Mouse (Mus musculus): ENCODE measurements around the gene Fkbp10. TPM values are rescaled to one million over a fixed set of nuclear protein-coding genes. Genes with fewer than 3 reads are reported as not detected.
A peak's percentile ranks its signal among the peaks of the same experiment; 100 is the strongest.

Fkbp10 gene
- total RNA-seq, 2 experiments from 2014 or later, result not detected

- no peak for ATAC-seq (replicated peaks; ENCODE audit: low FRiP score, low TSS enrichment, poor library complexity, severe bottlenecking)
Measured at GRCm38 (mm10) chr11:100392958-100393357, 22.5 kb upstream of the Fkbp10 start.

DNA sequence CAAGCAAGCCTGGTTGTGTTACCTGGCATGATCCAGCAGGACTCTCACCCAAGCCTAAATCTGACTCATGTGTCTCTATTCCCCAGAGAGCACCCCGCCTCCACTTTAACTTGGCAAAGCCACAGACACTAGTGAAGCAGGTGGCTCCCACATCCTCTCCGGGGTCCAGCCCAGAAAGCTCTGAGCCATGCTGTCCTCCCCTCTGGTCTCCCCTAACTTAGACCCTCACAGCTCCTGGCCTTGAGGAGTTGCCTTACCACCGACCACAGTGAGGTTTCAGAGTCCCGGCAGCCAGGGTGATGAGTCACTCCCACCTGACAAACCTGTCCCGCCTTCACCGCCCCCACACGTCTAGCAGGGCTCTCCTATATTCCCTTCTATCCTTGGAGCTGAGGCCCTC lies 21.8 kb upstream of the Fkbp10 start:
- ATAC-seq (replicated peaks; ENCODE audit: low FRiP score, low TSS enrichment, poor library complexity, severe bottlenecking), result no peak

GRCm38 (mm10) chr11:100394353-100395074 lies 21.0 kb upstream of the Fkbp10 start:
- no peak for ATAC-seq (replicated peaks; ENCODE audit: low FRiP score, low TSS enrichment, poor library complexity, severe bottlenecking)

GRCm38 (mm10) chr11:100395200-100395599 lies 20.3 kb upstream of the Fkbp10 start:
- no peak for ATAC-seq (replicated peaks; ENCODE audit: low FRiP score, low TSS enrichment, poor library complexity, severe bottlenecking)

- ATAC-seq (replicated peaks; ENCODE audit: low FRiP score, low TSS enrichment, poor library complexity, severe bottlenecking), result no peak
Measured at GRCm38 (mm10) chr11:100395861-100396631, 19.5 kb upstream of the Fkbp10 start.

- ATAC-seq (replicated peaks; ENCODE audit: low FRiP score, low TSS enrichment, poor library complexity, severe bottlenecking), result no peak
Measured at GRCm38 (mm10) chr11:100396886-100397599, 18.5 kb upstream of the Fkbp10 start.

GRCm38 (mm10) chr11:100397600-100398389 lies 17.7 kb upstream of the Fkbp10 start, which contains the start of gene Jup:
TSS of gene Jup (minus strand) at chr11:100397763.
- ATAC-seq (replicated peaks; ENCODE audit: low FRiP score, low TSS enrichment, poor library complexity, severe bottlenecking), result peak; percentile 97

GRCm38 (mm10) chr11:100398517-100398916 lies 17.0 kb upstream of the Fkbp10 start:
- ATAC-seq (replicated peaks; ENCODE audit: low FRiP score, low TSS enrichment, poor library complexity, severe bottlenecking), result no peak

- ATAC-seq (replicated peaks; ENCODE audit: low FRiP score, low TSS enrichment, poor library complexity, severe bottlenecking), result no peak
Measured at GRCm38 (mm10) chr11:100399320-100399719, 16.2 kb upstream of the Fkbp10 start.

DNA sequence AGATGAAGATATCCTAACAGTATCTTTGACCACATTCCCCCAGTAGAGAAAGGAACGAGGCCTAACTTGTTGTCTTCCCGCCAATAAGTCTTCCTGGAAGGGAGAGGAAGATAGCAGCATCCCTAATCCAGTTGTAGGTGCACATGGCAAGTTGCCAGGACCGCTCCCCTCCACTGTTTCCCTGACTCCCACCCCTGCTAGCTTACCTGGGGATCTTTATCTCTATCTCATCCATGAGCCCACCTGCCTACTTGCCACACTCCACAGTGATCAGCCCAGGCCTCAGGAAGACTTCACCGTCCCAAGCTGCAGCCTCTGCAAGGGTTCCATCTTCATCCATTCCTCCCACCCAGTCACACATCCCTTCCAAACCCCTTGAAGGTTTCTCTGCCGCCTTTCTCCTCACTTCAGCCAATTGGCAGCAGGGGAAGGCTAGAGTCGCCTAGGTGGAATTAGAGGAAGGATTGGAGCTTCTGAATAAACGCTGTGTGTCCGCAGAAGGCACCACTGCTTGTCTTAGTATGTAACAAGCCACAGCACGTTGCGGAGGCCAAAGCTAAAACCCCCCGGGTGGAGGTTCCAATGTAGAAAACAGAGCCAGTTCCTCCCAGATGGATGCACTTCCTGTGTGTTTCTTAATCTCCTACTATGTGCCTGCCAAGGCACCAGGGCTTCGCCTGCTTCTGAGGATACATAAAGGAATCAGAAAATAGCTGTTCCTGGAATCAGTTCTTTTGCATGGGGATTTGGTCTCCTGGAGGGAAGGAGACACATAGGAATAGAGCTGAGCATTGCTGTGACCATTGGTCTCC lies 15.6 kb upstream of the Fkbp10 start:
- no peak for ATAC-seq (replicated peaks; ENCODE audit: low FRiP score, low TSS enrichment, poor library complexity, severe bottlenecking)

DNA sequence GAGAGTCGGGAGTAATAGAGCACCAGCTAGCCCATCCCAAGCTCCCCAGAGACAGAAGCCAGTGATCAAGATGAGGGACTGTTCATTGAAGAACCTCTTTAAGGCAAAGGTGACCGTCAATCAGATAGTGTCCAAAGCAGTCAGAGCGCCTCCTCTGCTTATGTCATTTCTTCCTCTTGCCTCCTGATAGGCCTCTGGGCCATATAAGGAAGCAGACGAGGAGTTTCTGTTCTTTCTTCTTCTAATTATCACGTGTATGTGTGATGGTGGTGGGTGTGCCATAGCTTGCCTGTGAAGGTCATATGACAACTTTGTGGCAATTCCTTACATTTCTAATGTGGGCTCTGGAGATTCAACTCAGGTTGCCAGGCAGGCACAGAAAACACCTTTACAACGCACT lies 14.7 kb upstream of the Fkbp10 start:
- ATAC-seq (replicated peaks; ENCODE audit: low FRiP score, low TSS enrichment, poor library complexity, severe bottlenecking), result no peak

DNA sequence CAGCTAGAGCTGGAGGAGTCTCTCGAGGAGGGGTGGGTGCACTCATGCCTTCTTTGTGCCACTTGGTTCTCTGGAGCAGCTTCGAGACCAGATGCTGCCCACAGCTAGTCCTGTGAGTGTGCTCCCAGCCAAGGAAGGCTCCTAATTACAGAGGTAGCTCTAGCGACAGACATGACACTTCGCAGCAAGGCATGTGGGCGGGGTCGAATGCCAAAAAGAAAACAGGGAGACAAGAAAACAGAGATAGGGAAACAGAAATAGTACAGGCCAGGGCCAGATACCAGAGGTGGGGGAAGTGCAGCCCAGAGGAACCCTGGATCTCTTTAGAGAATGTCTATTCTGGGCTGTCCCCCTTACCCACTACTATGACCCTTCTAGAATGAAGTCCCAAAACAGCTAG lies 13.3 kb upstream of the Fkbp10 start:
- ATAC-seq (replicated peaks; ENCODE audit: low FRiP score, low TSS enrichment, poor library complexity, severe bottlenecking), result peak; percentile 40; the same call in 1 of the 2 replicates

DNA sequence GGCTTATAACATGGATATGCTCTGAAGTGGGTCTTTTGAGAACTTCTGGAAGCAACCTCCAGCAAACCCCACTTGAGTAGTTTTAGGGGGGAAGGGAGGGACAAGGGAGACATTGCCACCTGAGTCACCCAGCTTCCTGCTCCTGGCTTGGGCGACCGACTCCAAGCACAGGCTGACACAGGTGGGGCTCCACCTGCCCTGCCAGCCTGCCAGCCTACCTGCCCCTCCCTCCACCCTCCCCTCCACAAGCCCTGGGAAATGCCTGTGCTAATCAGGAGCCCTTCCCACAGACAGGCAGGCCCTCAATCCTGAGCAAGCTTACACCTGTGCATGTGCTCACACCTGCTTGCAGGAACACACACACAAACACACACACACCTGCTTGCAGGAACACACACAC lies 12.8 kb upstream of the Fkbp10 start:
- no peak for ATAC-seq (replicated peaks; ENCODE audit: low FRiP score, low TSS enrichment, poor library complexity, severe bottlenecking)

GRCm38 (mm10) chr11:100403445-100404134 lies 11.9 kb upstream of the Fkbp10 start:
- ATAC-seq (replicated peaks; ENCODE audit: low FRiP score, low TSS enrichment, poor library complexity, severe bottlenecking), result no peak

- no peak for ATAC-seq (replicated peaks; ENCODE audit: low FRiP score, low TSS enrichment, poor library complexity, severe bottlenecking)
Measured at GRCm38 (mm10) chr11:100404456-100405074, 10.9 kb upstream of the Fkbp10 start.

GRCm38 (mm10) chr11:100406273-100406672 lies 9.2 kb upstream of the Fkbp10 start:
- no peak for ATAC-seq (replicated peaks; ENCODE audit: low FRiP score, low TSS enrichment, poor library complexity, severe bottlenecking)

DNA sequence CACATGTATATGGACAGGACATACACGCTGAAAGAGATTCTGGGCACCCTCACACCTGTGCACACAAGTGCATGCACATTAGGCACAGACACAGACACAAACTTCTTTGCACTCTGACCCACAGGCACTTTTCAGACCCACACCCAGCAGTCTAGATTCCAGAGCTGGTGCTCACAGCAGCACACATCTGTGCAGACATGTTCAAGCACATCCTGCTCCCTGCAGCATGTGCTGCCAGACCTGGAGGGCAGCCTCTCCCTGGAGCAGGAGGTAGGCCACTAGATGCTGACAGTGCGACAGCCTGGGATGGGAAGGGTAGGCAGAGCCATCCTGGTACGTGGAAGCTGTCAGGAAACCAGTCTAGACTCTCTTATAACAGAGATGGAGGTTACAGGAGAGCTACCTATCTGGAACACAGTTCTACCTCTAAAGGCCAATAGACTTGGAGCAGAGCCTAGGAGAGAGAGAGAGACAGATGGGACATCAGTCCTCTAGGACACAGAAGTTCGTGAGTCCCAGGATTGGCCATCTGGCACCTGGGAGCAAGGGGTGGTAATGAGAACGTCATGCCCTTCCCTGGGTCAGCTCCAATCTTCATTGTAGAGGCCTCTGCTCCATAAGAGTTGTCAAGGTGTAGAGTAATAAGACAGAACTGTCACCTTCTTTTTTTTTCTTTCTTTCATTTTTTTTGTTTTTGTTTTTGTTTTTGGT lies 8.3 kb upstream of the Fkbp10 start:
- no peak for ATAC-seq (replicated peaks; ENCODE audit: low FRiP score, low TSS enrichment, poor library complexity, severe bottlenecking)

Data from megakaryocyte-erythroid progenitor cell, adult 5-6 weeks (primary cell).